Mouse (Mus musculus): ENCODE measurements around the gene Asf1b.
"Not testable (repeated sequence)": the region's sequence is repeated elsewhere in the genome, so short reads cannot be mapped to it uniquely, and the experiment has no call there.

Asf1b gene

GRCm38 (mm10) chr8:83996567-83997505 lies 41.5 kb downstream of the Asf1b start:
- DNase-seq: peak; percentile 88

- DNase-seq: peak; percentile 59
These were observed 42.3 kb downstream of the Asf1b start, which contains the start of gene Samd1 for GRCm38 (mm10) chr8:83997511-83998141. Gene Samd1 (plus strand): TSS chr8:83997672.

- no peak for DNase-seq
These were observed 43.1 kb downstream of the Asf1b start for GRCm38 (mm10) chr8:83998231-83999056.

GRCm38 (mm10) chr8:83999057-83999705 lies 43.9 kb downstream of the Asf1b start:
- no peak for DNase-seq

GRCm38 (mm10) chr8:83999825-84000224 lies 44.5 kb downstream of the Asf1b start:
- no peak for DNase-seq

GRCm38 (mm10) chr8:84001281-84002000 lies 46.1 kb downstream of the Asf1b start, which contains the start of gene 1700067K01Rik:
Gene 1700067K01Rik (plus strand): TSS chr8:84001502.
- DNase-seq: no peak

GRCm38 (mm10) chr8:84002957-84003611 lies 47.8 kb downstream of the Asf1b start:
- DNase-seq: no peak

- DNase-seq: no peak
These were observed 48.4 kb downstream of the Asf1b start for GRCm38 (mm10) chr8:84003612-84004246.

- DNase-seq: peak; percentile 96
These were observed 49.4 kb downstream of the Asf1b start for GRCm38 (mm10) chr8:84004533-84005201.

GRCm38 (mm10) chr8:84005502-84005901 lies 50.2 kb downstream of the Asf1b start:
- DNase-seq: not testable (repeated sequence)

GRCm38 (mm10) chr8:84008362-84008761 lies 53.1 kb downstream of the Asf1b start:
- DNase-seq: no peak

- peak; percentile 70 for DNase-seq
These were observed 54.6 kb downstream of the Asf1b start for GRCm38 (mm10) chr8:84009876-84010275.

GRCm38 (mm10) chr8:84010625-84011611 lies 55.6 kb downstream of the Asf1b start:
- DNase-seq: no peak

GRCm38 (mm10) chr8:84011705-84012498 lies 56.6 kb downstream of the Asf1b start, which contains the start of gene 2210011C24Rik:
Gene 2210011C24Rik (minus strand): TSS chr8:84012171.
- no peak for DNase-seq

GRCm38 (mm10) chr8:84012499-84013165 lies 57.3 kb downstream of the Asf1b start:
- no peak for DNase-seq

GRCm38 (mm10) chr8:84015833-84016232 lies 60.5 kb downstream of the Asf1b start:
- DNase-seq: no peak

GRCm38 (mm10) chr8:84019738-84020137 lies 64.4 kb downstream of the Asf1b start:
- no peak for DNase-seq

All from layer of hippocampus, adult 9-11 months (tissue).